Mouse (Mus musculus) stomach, postnatal 0 days (tissue): Measurements from ENCODE around the gene Ltb.

ENCODE experiments used
- CTCF ChIP-seq: IDR thresholded peaks from 2 replicates; pipeline ENCODE4 v1.5.1; 2016; ENCODE audit warnings: antibody characterized with exemption, low read depth, mild to moderate bottlenecking, moderate library complexity
- EP300 ChIP-seq: optimal IDR thresholded peaks from 2 replicates; pipeline ENCODE3; 2016; ENCODE audit warnings: antibody characterized with exemption

- no peak for TF ChIP-seq CTCF
- no peak for TF ChIP-seq EP300
Observed at GRCm38 (mm10) chr17:35209785-35210535, 15.7 kb downstream of the Ltb start.
